Mouse (Mus musculus) B cell, adult 62 days (primary cell): ENCODE results near the gene Stil. TPM values are rescaled to one million over a fixed set of nuclear protein-coding genes. Genes with fewer than 3 reads are reported as not detected.

ENCODE experiments used
- total RNA-seq: library from RNA; stranded (reverse); gene quantifications from 4 replicates; pipeline ENCODE4 v1.2.4, GENCODE M21; 2023

Stil gene
- total RNA-seq = 0.36 to 0.86 TPM (median 0.57 TPM) in 4 replicates

DNA sequence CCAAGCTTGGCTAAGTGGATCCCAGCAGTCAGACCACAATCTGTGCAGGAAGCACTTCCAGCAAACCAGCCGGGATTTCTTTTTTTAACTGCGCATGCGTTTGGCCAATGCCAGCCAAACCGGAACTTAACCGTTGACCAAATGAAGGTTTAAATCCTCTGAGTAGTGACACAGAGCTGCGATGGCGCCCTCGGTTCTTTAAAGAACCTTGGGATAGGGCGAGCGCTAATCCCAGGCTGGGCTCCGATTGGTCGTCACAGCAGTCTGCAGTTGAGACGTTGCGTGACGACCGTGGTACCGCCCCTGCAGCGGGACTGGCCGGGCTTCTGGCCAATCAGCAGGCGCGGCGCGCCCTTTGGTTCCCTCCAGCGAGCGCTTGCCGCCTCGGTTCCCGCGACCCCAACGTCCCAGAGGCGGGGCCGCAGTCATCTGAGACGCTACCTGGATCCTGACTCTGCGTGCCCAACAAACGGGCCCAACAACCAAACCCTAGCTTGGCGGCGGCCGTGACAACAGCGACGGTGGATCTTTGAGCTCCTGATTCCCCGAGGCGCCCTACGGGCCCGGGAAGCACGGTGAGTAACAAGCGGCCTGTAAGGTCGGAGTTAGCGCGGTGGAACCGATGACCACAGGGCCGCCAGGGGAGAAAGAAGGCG, at the start of gene Stil:
Gene Stil, plus strand, starts transcription at position 387 of the 656 bp plus-strand sequence.

GRCm38 (mm10) chr4:114986591-114987432, 13.1 kb upstream of the Stil start, which contains the start of gene Cmpk1:
Gene Cmpk1 (minus strand): TSS chr4:114987241.

GRCm38 (mm10) chr4:115056371-115056920, 56.5 kb downstream of the Stil start, which contains the start of gene Tal1:
Gene Tal1 (plus strand): TSS chr4:115056426.

DNA sequence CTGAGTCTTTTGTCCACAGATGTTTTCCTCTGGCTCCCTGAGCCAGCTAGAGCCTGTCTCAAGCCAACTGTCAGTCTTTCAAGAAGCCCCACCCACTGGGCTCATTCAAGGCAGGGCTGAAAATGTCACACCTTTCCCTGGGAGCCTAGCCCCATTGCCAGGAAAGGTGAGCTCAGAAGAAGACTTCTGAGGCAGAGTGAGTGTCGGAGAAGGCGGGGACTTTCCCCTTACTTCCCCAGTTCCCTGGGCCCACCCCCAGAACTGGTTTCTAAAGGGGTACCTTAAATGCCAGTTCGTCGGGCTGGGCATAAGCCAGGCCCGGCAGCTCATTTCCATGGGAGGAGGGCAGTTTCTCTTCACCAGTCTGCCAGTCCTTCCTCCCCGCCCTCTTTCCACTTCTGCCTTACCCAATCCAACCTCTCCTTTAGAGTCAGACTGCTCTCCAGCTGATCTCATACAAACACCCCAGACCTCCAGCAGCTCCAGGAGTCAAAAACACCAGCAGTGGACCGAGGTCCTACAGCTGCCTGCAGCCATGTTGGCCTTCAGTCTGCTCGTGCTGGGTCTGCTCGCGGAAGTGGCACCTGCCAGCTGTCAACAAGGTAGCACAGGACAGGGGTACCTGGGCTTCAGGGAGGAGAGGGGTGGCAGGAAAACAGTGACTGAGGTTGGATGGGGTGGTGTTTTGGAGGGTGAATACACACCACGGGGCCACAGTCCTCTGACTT, 88.8 kb downstream of the Stil start, which contains the start of gene Pdzk1ip1:
Gene Pdzk1ip1, plus strand, starts transcription at position 98 of the 728 bp plus-strand sequence.

Other genes starting within 250 kb of the Stil start
- gene Gm12830, start 178.4 kb upstream of the Stil start, total RNA-seq = not detected in 4 replicates
- gene Foxd2, start 91.3 kb upstream of the Stil start, total RNA-seq = 0.88 to 1.3 TPM (median 1.2 TPM) in 4 replicates
- gene Foxe3, start 74.1 kb upstream of the Stil start, total RNA-seq = not detected in 4 replicates
- gene Cmpk1, start 12.9 kb upstream of the Stil start, total RNA-seq = 38.9 to 49.1 TPM (median 44.6 TPM) in 4 replicates
- 0.18 to 0.26 TPM (median 0.25 TPM) in 3 of 4 replicates, not detected in the other for gene Tal1, start 56.3 kb downstream of the Stil start, total RNA-seq
- gene Pdzk1ip1, start 88.5 kb downstream of the Stil start, total RNA-seq = not detected in 4 replicates
- not detected in 4 replicates for gene Cyp4x1, start 134.1 kb downstream of the Stil start, total RNA-seq
- gene Cyp4a29, start 241.9 kb downstream of the Stil start, total RNA-seq = not detected in 4 replicates